ENCODE assay signal across 24 mouse cellular contexts in the genomic region with DNA sequence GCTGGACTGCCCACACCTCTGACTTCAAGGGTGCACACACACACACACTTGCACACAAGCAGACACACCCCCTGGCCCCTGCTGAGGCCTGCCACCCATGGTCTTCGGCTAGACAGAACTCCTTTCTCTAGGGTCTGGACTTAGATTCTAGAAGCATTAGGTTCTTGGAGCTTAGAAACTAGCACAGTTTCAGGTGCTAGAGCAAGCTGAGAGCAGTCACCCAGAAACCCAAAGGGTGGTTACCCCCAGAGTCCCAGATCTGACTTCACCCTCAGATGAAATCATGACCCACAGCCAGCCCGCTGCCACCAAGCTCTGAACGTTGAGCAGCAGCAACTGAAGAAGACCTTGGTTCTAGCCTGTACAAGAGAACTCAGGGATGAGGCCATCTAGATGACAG. TPM values are rescaled to one million over a fixed set of nuclear protein-coding genes. Genes with fewer than 3 reads are reported as not detected.
DNase-seq lines count a peak whose midpoint lies in the region; ATAC-seq and TF ChIP-seq lines count a peak whose summit lies in the region.
"Had no signal": no experiment of that assay in that cellular context is flagged by ENCODE, and none has a peak within 500 bp of the region (broad histone marks: within the 10 kb centered on the region; RNA-seq: fewer than 3 reads in every experiment).

No protein-coding gene starts in this region.

- H3K4me1 ChIP-seq in CH12.LX (ENCODE audit: control insufficient read depth in 1 of 2, insufficient read depth in 2 of 2) = peaks cover 60 to 98% of the 10 kb centered on the region in 2 experiments
- peaks cover 52% of the 10 kb centered on the region for H3K4me1 ChIP-seq in spleen, adult 2 months (ENCODE audit: control insufficient read depth, insufficient read depth, insufficient read length)
- H3K4me1 ChIP-seq in forebrain, embryonic 13.5 days = no peaks in the 10 kb centered on the region

- H3K79me2 ChIP-seq in CH12.LX (replicated peaks; ENCODE audit: control insufficient read depth, extremely low read depth, insufficient read depth, poor library complexity, severe bottlenecking) = no peaks in the 10 kb centered on the region; the same call in 1 of the 2 replicates

- in situ Hi-C loops in CH12.LX (cut with MboI; ENCODE audit: low pct_ligation_motif_present, low pct_unique_long_range_greater_than_20kb, low sequenced_read_pairs) = loop anchor here (10.0 kb wide), 3 partner anchors 233 to 347 kb away; no protein-coding TSS in a partner anchor

- DNase-seq in spleen, adult 18-20 months = peak; percentile 42
- DNase-seq in spleen, adult 12 weeks (ENCODE audit: low spot score) = no peak
- DNase-seq in CH12.LX (ENCODE audit: extremely low read depth) = no peak
- peak; percentile 59 to 62 for DNase-seq in spleen, adult 2 months (ENCODE audit: low read depth in 1 of 2, low spot score in 2 of 2)
- DNase-seq in urinary bladder, adult 18-20 months (ENCODE audit: low spot score in 2 of 2) = no peak
- no peak for DNase-seq in embryo, embryonic 10.5 days (ENCODE audit: low spot score)
- DNase-seq: cerebellum, adult 11-12 months; cerebellum, adult 8-10 months; cerebellum, postnatal 36 days; forebrain, postnatal 0 days; gastrocnemius, adult 2 months; gastrocnemius, postnatal 14 days; heart, adult 11 months; heart, postnatal 36 days had no signal

- no peak for TF ChIP-seq CTCF in CH12.LX (conservative IDR thresholded peaks at IDR 0.05 in 1 of 2, IDR thresholded peaks at IDR 0.05 in 1 of 2; ENCODE audit: low read depth in 2 of 2, low read length in 2 of 2)
- no peak for TF ChIP-seq CTCF in spleen, adult 2 months (IDR thresholded peaks at IDR 0.05; ENCODE audit: extremely low read depth, insufficient read depth, insufficient read length, insufficient replicate concordance)

- dilution Hi-C loops in CH12.LX (cut with MboI; ENCODE audit: extremely low pct_ligation_motif_present, extremely low pct_unique_long_range_greater_than_20kb, low sequenced_read_pairs) = no loop called here

- H3K36me3 ChIP-seq in CH12.LX (replicated peaks in 1 of 2; ENCODE audit: control insufficient read depth in 1 of 2, insufficient read depth in 1 of 2, low read length in 1 of 2) = peaks cover 4 to 51% of the 10 kb centered on the region in 2 experiments
- peaks cover 12% of the 10 kb centered on the region; the same call in 1 of the 2 replicates for H3K36me3 ChIP-seq in spleen, adult 2 months (ENCODE audit: control insufficient read depth, insufficient read depth, low read length)
- H3K36me3 ChIP-seq in forebrain, embryonic 13.5 days (ENCODE audit: poor library complexity, severe bottlenecking) = no peaks in the 10 kb centered on the region
- H3K36me3 ChIP-seq: forebrain, embryonic 10.5 days had no signal

- peak overlapping the region; percentile 31; the same call in 1 of the 2 replicates for H3K9ac ChIP-seq in CH12.LX (ENCODE audit: insufficient read depth, low read depth)
- no peak overlapping the region for H3K9ac ChIP-seq in forebrain, embryonic 13.5 days
- H3K9ac ChIP-seq: forebrain, postnatal 0 days; hindbrain, embryonic 14.5 days had no signal

- H3K27ac ChIP-seq in CH12.LX (ENCODE audit: insufficient read depth, low read depth) = peak overlapping the region; percentile 98
- peak overlapping the region; percentile 90 for H3K27ac ChIP-seq in spleen, adult 2 months (ENCODE audit: insufficient read depth, low read length)
- no peak overlapping the region for H3K27ac ChIP-seq in forebrain, embryonic 13.5 days
- H3K27ac ChIP-seq: forebrain, embryonic 10.5 days; gastrocnemius, adult 2 months; hindbrain, embryonic 10.5 days; hindbrain, embryonic 14.5 days had no signal

- H3K4me2 ChIP-seq in CH12.LX (ENCODE audit: insufficient read depth, low read depth, poor library complexity, severe bottlenecking) = peak overlapping the region; percentile 76
- no peak overlapping the region for H3K4me2 ChIP-seq in forebrain, embryonic 13.5 days
- H3K4me2 ChIP-seq: heart, embryonic 11.5 days; hindbrain, embryonic 14.5 days had no signal

- peaks cover 3% of the 10 kb centered on the region for H3K9me3 ChIP-seq in CH12.LX (replicated peaks; ENCODE audit: low read length)
- peaks cover 5% of the 10 kb centered on the region; the same call in 1 of the 2 replicates for H3K9me3 ChIP-seq in forebrain, embryonic 13.5 days (replicated peaks)
- H3K9me3 ChIP-seq: hindbrain, embryonic 10.5 days had no signal

- H3K4me3 ChIP-seq in CH12.LX (replicated peaks in 1 of 3; ENCODE audit: low read depth in 2 of 3, low read length in 2 of 3, poor library complexity in 1 of 3) = peak overlapping the region in 1 of 3 experiments; percentile 17
- H3K4me3 ChIP-seq in spleen, adult 2 months (ENCODE audit: extremely low read depth, insufficient read depth, insufficient read length) = no peak overlapping the region
- H3K4me3 ChIP-seq in forebrain, embryonic 13.5 days = no peak overlapping the region
- H3K4me3 ChIP-seq: forebrain, embryonic 10.5 days; gastrocnemius, adult 2 months; hindbrain, embryonic 10.5 days had no signal

- no peak for TF ChIP-seq RAD21 in CH12.LX (IDR thresholded peaks at IDR 0.05; ENCODE audit: low read depth, low read length)

- no peak for ATAC-seq in forebrain, embryonic 13.5 days
- ATAC-seq: forebrain, embryonic 14.5 days; forebrain, postnatal 0 days had no signal

- no peak for TF ChIP-seq EP300 in CH12.LX (IDR thresholded peaks at IDR 0.05; ENCODE audit: low read length)

- 0 out of 2 replicates have a peak, but pooled peaks have one; percentile 39 for TF ChIP-seq POLR2A in CH12.LX (IDR thresholded peaks at IDR 0.05; ENCODE audit: low read depth, low read length)
- no peak for TF ChIP-seq POLR2A in spleen, adult 2 months (IDR thresholded peaks at IDR 0.05; ENCODE audit: low read depth, low read length)

- 38% methylated on average over 3 of the region's 3 CpGs for WGBS in spleen, adult 2 months
- 87% methylated on average over 3 of the region's 3 CpGs for WGBS in forebrain, embryonic 13.5 days

- no peaks in the 10 kb centered on the region for H3K27me3 ChIP-seq in CH12.LX (replicated peaks)
- H3K27me3 ChIP-seq in spleen, adult 2 months (ENCODE audit: control insufficient read depth, insufficient read depth, low read length) = no peaks in the 10 kb centered on the region
- peaks cover 27% of the 10 kb centered on the region for H3K27me3 ChIP-seq in forebrain, embryonic 13.5 days

TF ChIP-seq in CH12.LX, 34 proteins besides CTCF, POLR2A, EP300 and RAD21:
- TF ChIP-seq ZC3H11A (IDR thresholded peaks at IDR 0.05; ENCODE audit: low read depth, low read length) = no peak
- 0 out of 2 replicates have a peak, but pooled peaks have one; percentile 12 for TF ChIP-seq HCFC1 (IDR thresholded peaks at IDR 0.05; ENCODE audit: low read depth, low read length)
- 0 out of 2 replicates have a peak, but pooled peaks have one; percentile 17 for TF ChIP-seq JUND (conservative IDR thresholded peaks at IDR 0.05; ENCODE audit: low read depth, low read length)
- TF ChIP-seq SMC3 (IDR thresholded peaks at IDR 0.05; ENCODE audit: low read depth, low read length) = peak; percentile 8; the same call in 1 of the 2 replicates
- TF ChIP-seq PAX5 (IDR thresholded peaks at IDR 0.05; ENCODE audit: low read length) = no peak
- TF ChIP-seq ETS1 (conservative IDR thresholded peaks at IDR 0.05; ENCODE audit: low read depth, low read length) = peak; percentile 13; the same call in 1 of the 2 replicates
TF ChIP-seq in CH12.LX: peak in this region for 4.

RNA-seq across cellular contexts. Expression of a gene that starts 38.8 kb away (rescaled TPM):
- total RNA-seq in CH12.LX (2012; rRNA removed) (19.3 and 21.8 TPM in 2 replicates), CH12.LX (2014; rRNA removed) (12.7 and 13.5 TPM in 2 replicates)
- polyA plus RNA-seq in CH12.LX (2012; ENCODE audit: insufficient read length, low read depth) = 47.4 and 57.4 TPM in 2 replicates
- 131 and 166 TPM in 2 replicates for polyA plus RNA-seq in spleen, adult 2 months (2012; rRNA removed)
- polyA plus RNA-seq in forebrain, embryonic 13.5 days (2015; fragmentation: Nextera tagmentation; extraction: Ambion mirVana) = 0.06 TPM in 2 replicates
- total RNA-seq: MEL had no signal
- polyA plus RNA-seq: heart, embryonic 11.5 days; heart, embryonic 14.5 days; heart, postnatal 0 days; intestine, embryonic 14.5 days had no signal

Comparison
In these comparisons a context has a peak if more than half of its experiments do, and no peak if none do; other contexts are left out.
1. DNase-seq: peak in spleen, adult 18-20 months (2 of 2) and spleen, adult 2 months (2 of 2); none in spleen, adult 12 weeks (single experiment), CH12.LX (single experiment), urinary bladder, adult 18-20 months (0 of 2) and embryo, embryonic 10.5 days (single experiment).
2. RNA of a gene that starts 38.8 kb away (polyA plus RNA-seq): 131 to 166 TPM in spleen, adult 2 months and 47.4 to 57.4 TPM in CH12.LX; 0.06 TPM in forebrain, embryonic 13.5 days; every median in the first group is over 10 times any median in the second.